Mouse (Mus musculus): ENCODE measurements around the gene Pik3c2b. TPM values are rescaled to one million over a fixed set of nuclear protein-coding genes. Genes with fewer than 3 reads are reported as not detected.
A peak's percentile ranks its signal among the peaks of the same experiment; 100 is the strongest.
"Not testable (repeated sequence)": the region's sequence is repeated elsewhere in the genome, so short reads cannot be mapped to it uniquely, and the experiment has no call there.

Pik3c2b gene
- polyA plus RNA-seq, 1 experiment from 2014 or later = 6.6 TPM

DNA sequence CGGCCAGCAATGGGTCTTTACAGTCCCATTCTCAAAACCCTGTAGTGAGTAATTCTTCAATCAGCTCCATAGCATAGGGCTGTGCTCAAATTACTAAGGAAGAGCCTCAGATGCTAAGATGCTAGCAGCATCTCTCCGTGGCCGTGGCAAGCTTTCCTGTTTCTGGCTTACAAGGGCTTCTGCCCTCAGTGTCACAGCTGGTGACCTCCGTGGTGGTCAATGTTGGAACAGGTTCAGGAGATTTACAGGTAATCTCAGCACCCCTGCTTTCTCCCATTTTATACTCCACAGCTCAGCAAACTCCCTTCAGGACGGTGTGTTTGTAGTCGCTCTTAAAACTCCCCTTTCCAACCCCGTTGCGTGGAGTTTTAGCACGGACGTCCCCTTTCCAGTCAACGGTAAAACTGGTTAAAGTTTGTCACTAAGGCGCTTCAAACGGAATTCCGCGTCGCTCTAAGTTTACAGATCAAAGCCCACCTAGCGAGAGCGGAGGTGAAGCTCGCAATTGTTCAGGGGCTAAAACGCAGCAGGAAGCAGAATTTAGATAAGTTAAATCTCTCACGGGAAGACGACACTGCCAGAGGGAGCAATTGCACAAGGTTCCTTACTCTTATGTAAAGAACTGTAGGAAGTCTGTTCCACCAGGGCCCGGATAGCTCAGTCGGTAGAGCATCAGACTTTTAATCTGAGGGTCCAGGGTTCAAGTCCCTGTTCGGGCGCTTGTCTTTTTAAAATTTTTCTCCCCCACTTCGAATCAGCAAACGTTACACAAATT, 12.0 kb upstream of the Pik3c2b start:
- no peaks in the 10 kb centered on the region for H3K27me3 ChIP-seq
- 2% methylated on average over 28 of the region's 28 CpGs for WGBS
- no peaks in the 10 kb centered on the region for H3K36me3 ChIP-seq
- H3K4me3 ChIP-seq (replicated peaks) = peak overlapping the region; percentile 51
- peak overlapping the region; percentile 75 for H3K27ac ChIP-seq
- no peaks in the 10 kb centered on the region for H3K9me3 ChIP-seq
- H3K4me2 ChIP-seq = peak overlapping the region; percentile 58
- peaks cover 8% of the 10 kb centered on the region; the same call in 1 of the 2 replicates for H3K4me1 ChIP-seq (replicated peaks)
- H3K9ac ChIP-seq (replicated peaks) = peak overlapping the region; percentile 47
- ATAC-seq (ENCODE audit: insufficient number of reproducible peaks, insufficient read depth, low FRiP score, low TSS enrichment, low read depth) = peak; percentile 50; the same call in 1 of the 2 replicates

GRCm38 (mm10) chr1:133034091-133034460, 11.4 kb upstream of the Pik3c2b start:
- H3K4me3 ChIP-seq (replicated peaks) = peak overlapping the region; percentile 51
- no peaks in the 10 kb centered on the region for H3K9me3 ChIP-seq
- peaks cover 8% of the 10 kb centered on the region; the same call in 1 of the 2 replicates for H3K4me1 ChIP-seq (replicated peaks)
- no peaks in the 10 kb centered on the region for H3K27me3 ChIP-seq
- WGBS = 3% methylated on average over 11 of the region's 11 CpGs
- H3K27ac ChIP-seq = no peak overlapping the region
- H3K4me2 ChIP-seq = peak overlapping the region; percentile 58
- no peak overlapping the region for H3K9ac ChIP-seq (replicated peaks)
- no peaks in the 10 kb centered on the region for H3K36me3 ChIP-seq
- ATAC-seq (ENCODE audit: insufficient number of reproducible peaks, insufficient read depth, low FRiP score, low TSS enrichment, low read depth) = peak; percentile 60; the same call in 1 of the 2 replicates

GRCm38 (mm10) chr1:133034682-133035081, 10.8 kb upstream of the Pik3c2b start:
- H3K36me3 ChIP-seq; ATAC-seq (ENCODE audit: insufficient number of reproducible peaks, insufficient read depth, low FRiP score, low TSS enrichment, low read depth); H3K4me2 ChIP-seq; H3K4me1 ChIP-seq (replicated peaks); H3K9ac ChIP-seq (replicated peaks); H3K27me3 ChIP-seq; H3K9me3 ChIP-seq; H3K27ac ChIP-seq; H3K4me3 ChIP-seq (replicated peaks): not testable (repeated sequence)
- WGBS = 67% methylated on average over 7 of the region's 7 CpGs

GRCm38 (mm10) chr1:133039505-133039949, 5.9 kb upstream of the Pik3c2b start:
- Histone ChIP-seq H3K9ac (replicated peaks) (no peak overlapping the region), H3K4me3 (replicated peaks) (no peak overlapping the region), H3K27me3 (no peaks in the 10 kb centered on the region), H3K4me1 (replicated peaks) (no peaks in the 10 kb centered on the region), H3K4me2 (no peak overlapping the region), H3K36me3 (no peaks in the 10 kb centered on the region), H3K9me3 (no peaks in the 10 kb centered on the region), H3K27ac (no peak overlapping the region)
- ATAC-seq (ENCODE audit: insufficient number of reproducible peaks, insufficient read depth, low FRiP score, low TSS enrichment, low read depth) = peak; percentile 66; the same call in 1 of the 2 replicates
- WGBS = 25% methylated on average over 4 of the region's 4 CpGs

- Histone ChIP-seq H3K9me3 (no peaks in the 10 kb centered on the region), H3K4me1 (replicated peaks) (peaks cover 29% of the 10 kb centered on the region), H3K27ac (peak overlapping the region; percentile 85), H3K36me3 (no peaks in the 10 kb centered on the region), H3K27me3 (no peaks in the 10 kb centered on the region), H3K9ac (replicated peaks) (peak overlapping the region; percentile 94), H3K4me2 (peak overlapping the region; percentile 86), H3K4me3 (replicated peaks) (peak overlapping the region; percentile 84)
- ATAC-seq (ENCODE audit: insufficient number of reproducible peaks, insufficient read depth, low FRiP score, low TSS enrichment, low read depth) = peak; percentile 67
- under 1% methylated on average over 61 of the region's 71 CpGs for WGBS
These were observed 484 bp downstream of the Pik3c2b start for GRCm38 (mm10) chr1:133045861-133046440.

GRCm38 (mm10) chr1:133046441-133046931, 1.0 kb downstream of the Pik3c2b start:
- no peaks in the 10 kb centered on the region for H3K36me3 ChIP-seq
- H3K27me3 ChIP-seq = no peaks in the 10 kb centered on the region
- peaks cover 29% of the 10 kb centered on the region for H3K4me1 ChIP-seq (replicated peaks)
- peak overlapping the region; percentile 84 for H3K4me3 ChIP-seq (replicated peaks)
- peak overlapping the region; percentile 86 for H3K4me2 ChIP-seq
- under 1% methylated on average over 40 of the region's 40 CpGs for WGBS
- peak overlapping the region; percentile 94 for H3K9ac ChIP-seq (replicated peaks)
- peak overlapping the region; percentile 85 for H3K27ac ChIP-seq
- no peaks in the 10 kb centered on the region for H3K9me3 ChIP-seq
- peak; percentile 30; the same call in 1 of the 2 replicates for ATAC-seq (ENCODE audit: insufficient number of reproducible peaks, insufficient read depth, low FRiP score, low TSS enrichment, low read depth)

- no peaks in the 10 kb centered on the region for H3K36me3 ChIP-seq
- peak overlapping the region; percentile 84 for H3K4me3 ChIP-seq (replicated peaks)
- no peaks in the 10 kb centered on the region for H3K9me3 ChIP-seq
- peaks cover 34% of the 10 kb centered on the region for H3K4me1 ChIP-seq (replicated peaks)
- 0 out of 2 replicates have a peak overlapping the region, but pooled peaks have one; percentile 9 for H3K9ac ChIP-seq (replicated peaks)
- peak overlapping the region; percentile 67 for H3K27ac ChIP-seq
- 28% methylated on average over 8 of the region's 8 CpGs for WGBS
- no peak for ATAC-seq (ENCODE audit: insufficient number of reproducible peaks, insufficient read depth, low FRiP score, low TSS enrichment, low read depth)
- H3K4me2 ChIP-seq = peak overlapping the region; percentile 86
- no peaks in the 10 kb centered on the region for H3K27me3 ChIP-seq
These were observed 2.1 kb downstream of the Pik3c2b start for GRCm38 (mm10) chr1:133047575-133047974.

- H3K36me3 ChIP-seq = no peaks in the 10 kb centered on the region
- H3K4me1 ChIP-seq (replicated peaks) = peaks cover 42% of the 10 kb centered on the region
- WGBS = 34% methylated on average over 2 of the region's 2 CpGs
- H3K4me2 ChIP-seq = no peak overlapping the region
- no peak for ATAC-seq (ENCODE audit: insufficient number of reproducible peaks, insufficient read depth, low FRiP score, low TSS enrichment, low read depth)
- no peaks in the 10 kb centered on the region for H3K9me3 ChIP-seq
- H3K4me3 ChIP-seq (replicated peaks) = no peak overlapping the region
- no peak overlapping the region for H3K9ac ChIP-seq (replicated peaks)
- no peaks in the 10 kb centered on the region for H3K27me3 ChIP-seq
- no peak overlapping the region for H3K27ac ChIP-seq
These were observed 3.2 kb downstream of the Pik3c2b start for GRCm38 (mm10) chr1:133048690-133049089.

- 20% methylated on average over 11 of the region's 11 CpGs for WGBS
- Histone ChIP-seq H3K4me2 (no peak overlapping the region), H3K9me3 (no peaks in the 10 kb centered on the region), H3K27ac (no peak overlapping the region), H3K4me1 (replicated peaks) (peaks cover 38% of the 10 kb centered on the region), H3K27me3 (no peaks in the 10 kb centered on the region), H3K36me3 (no peaks in the 10 kb centered on the region), H3K9ac (replicated peaks) (no peak overlapping the region), H3K4me3 (replicated peaks) (no peak overlapping the region)
- no peak for ATAC-seq (ENCODE audit: insufficient number of reproducible peaks, insufficient read depth, low FRiP score, low TSS enrichment, low read depth)
These were observed 4.5 kb downstream of the Pik3c2b start for GRCm38 (mm10) chr1:133050001-133050431.

DNA sequence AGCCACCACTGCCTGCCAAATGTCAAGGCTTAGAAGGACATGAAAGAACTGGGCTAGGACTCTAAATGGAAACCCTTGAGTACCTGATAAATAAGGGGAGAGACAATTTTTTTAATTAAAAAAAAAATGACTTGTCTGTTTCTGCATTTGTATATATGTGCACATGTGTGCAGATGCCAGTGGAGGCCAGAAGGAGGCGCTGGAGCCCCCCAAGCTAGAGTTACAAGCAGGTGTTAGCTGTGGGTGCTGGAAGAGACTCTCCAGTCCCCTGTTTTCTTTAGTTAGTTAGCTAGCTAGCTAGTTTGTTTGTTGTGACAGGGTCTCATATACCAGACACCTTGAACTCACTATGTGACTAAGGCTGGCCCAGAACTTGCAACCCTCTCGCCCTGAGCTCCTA, 6.4 kb downstream of the Pik3c2b start:
- ATAC-seq (ENCODE audit: insufficient number of reproducible peaks, insufficient read depth, low FRiP score, low TSS enrichment, low read depth) = no peak
- Histone ChIP-seq H3K9me3 (no peaks in the 10 kb centered on the region), H3K27ac (no peak overlapping the region), H3K27me3 (no peaks in the 10 kb centered on the region), H3K4me1 (replicated peaks) (peaks cover 32% of the 10 kb centered on the region), H3K9ac (replicated peaks) (no peak overlapping the region), H3K36me3 (no peaks in the 10 kb centered on the region), H3K4me3 (replicated peaks) (no peak overlapping the region), H3K4me2 (no peak overlapping the region)
- WGBS = 88% methylated on average over 2 of the region's 2 CpGs

GRCm38 (mm10) chr1:133053034-133053433, 7.6 kb downstream of the Pik3c2b start:
- Histone ChIP-seq H3K9ac (replicated peaks) (no peak overlapping the region), H3K9me3 (no peaks in the 10 kb centered on the region), H3K27ac (no peak overlapping the region), H3K4me1 (replicated peaks) (peaks cover 32% of the 10 kb centered on the region), H3K4me3 (replicated peaks) (no peak overlapping the region), H3K4me2 (no peak overlapping the region), H3K27me3 (no peaks in the 10 kb centered on the region; the same call in 1 of the 2 replicates), H3K36me3 (no peaks in the 10 kb centered on the region)
- 16% methylated on average over 5 of the region's 5 CpGs for WGBS
- ATAC-seq (ENCODE audit: insufficient number of reproducible peaks, insufficient read depth, low FRiP score, low TSS enrichment, low read depth) = no peak
